Mouse (Mus musculus) neural tube, embryonic 11.5 days (tissue): ENCODE measurements around the gene Nsd1. TPM values are rescaled to one million over a fixed set of nuclear protein-coding genes. Genes with fewer than 3 reads are reported as not detected.

Experiments
- ATAC-seq: fragments of 200-750 bp; cut with Nextera tagmentation; 2 replicates; pipeline ENCODE4 v1.8.0; 2017; ENCODE audit warnings: moderate number of reproducible peaks, mild to moderate bottlenecking, moderate TSS enrichment, moderate library complexity; ENCODE audit not compliant: insufficient read depth, low FRiP score, low TSS enrichment
- DNase-seq: peaks from one replicate; pipeline ENCODE4 v3.0.0-alpha.2; 2015; ENCODE audit warnings: low spot score
- H3K27ac ChIP-seq: fragments of 300-500 bp; sonication (generic); 2 replicates; pipeline ENCODE4 v1.5.1; 2014; ENCODE audit warnings: low read depth, mild to moderate bottlenecking, low read length
- H3K27me3 ChIP-seq: fragments of 300-500 bp; sonication (generic); 2 replicates; pipeline ENCODE4 v1.6.1; 2014; ENCODE audit warnings: mild to moderate bottlenecking, low read length, mixed read lengths; ENCODE audit not compliant: control insufficient read depth, insufficient read depth
- H3K36me3 ChIP-seq: fragments of 300-500 bp; sonication (generic); 2 replicates; pipeline ENCODE4 v1.6.1; 2014; ENCODE audit warnings: mild to moderate bottlenecking, low read length, moderate library complexity, mixed read lengths; ENCODE audit not compliant: control insufficient read depth, insufficient read depth
- H3K4me1 ChIP-seq: fragments of 300-500 bp; sonication (generic); 2 replicates; pipeline ENCODE4 v1.6.1; 2014; ENCODE audit warnings: low read length, mixed read lengths; ENCODE audit not compliant: control insufficient read depth, insufficient read depth
- H3K4me2 ChIP-seq: fragments of 300-500 bp; sonication (generic); 2 replicates; pipeline ENCODE4 v1.6.1; 2014; ENCODE audit warnings: low read depth, mild to moderate bottlenecking, moderate library complexity
- H3K4me3 ChIP-seq: fragments of 300-500 bp; sonication (generic); 2 replicates; pipeline ENCODE4 v1.5.1; 2014; ENCODE audit warnings: low read depth, low read length
- H3K9ac ChIP-seq: fragments of 300-500 bp; sonication (generic); 2 replicates; pipeline ENCODE4 v1.6.1; 2014; ENCODE audit warnings: mild to moderate bottlenecking, low read length
- H3K9me3 ChIP-seq: fragments of 300-500 bp; sonication (generic); 2 replicates; pipeline ENCODE4 v1.6.1; 2016; ENCODE audit warnings: low read length; ENCODE audit not compliant: control insufficient read depth
- WGBS: fragments of 180-500 bp; shearing (Covaris S2); extraction: QIAGEN DNeasy Blood & Tissue Kit; methylation state at CpG from one replicate; pipeline ENCODE4 v1.1.7; 2014; 5-methylcytosine and 5-hydroxymethylcytosine counted together
- polyA plus RNA-seq: library from polyadenylated mRNA; unstranded; fragments of >200 nt; fragmentation: Nextera tagmentation; extraction: Ambion mirVana; gene quantifications from 2 replicates; pipeline ENCODE4 v1.2.1, GENCODE M21; 2014

The Nsd1 gene
- polyA plus RNA-seq, 1 experiment from 2014 or later, result 68.2 TPM

DNA sequence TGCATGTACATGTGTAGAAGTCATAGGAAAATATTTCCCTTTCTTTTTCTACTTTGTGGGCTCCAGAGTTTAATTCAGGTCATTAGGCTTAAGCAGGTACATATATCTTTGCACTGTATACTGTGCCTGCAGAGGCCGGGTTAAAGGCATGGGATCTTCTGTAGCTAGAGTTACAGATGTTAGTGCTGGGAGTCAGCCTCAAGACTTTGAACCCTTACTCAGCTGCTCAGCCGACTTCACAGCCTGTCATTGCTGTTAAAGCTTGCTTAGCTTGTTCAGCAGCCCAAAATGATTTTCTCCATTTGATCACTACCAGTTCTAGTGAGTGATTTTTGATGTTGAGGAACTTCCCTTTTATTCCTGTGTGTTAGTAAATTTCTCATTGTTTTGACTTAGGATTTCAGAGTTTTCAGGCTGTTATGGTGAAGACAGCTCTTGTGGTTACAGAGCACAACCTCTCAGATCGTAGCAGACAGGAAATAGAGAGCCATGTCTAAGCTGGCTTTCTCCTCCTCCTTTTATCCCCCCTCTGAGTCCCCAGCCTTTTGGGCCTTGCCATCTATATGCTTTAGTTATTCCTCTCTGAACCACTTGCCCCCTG lies 45.6 kb downstream of the Nsd1 start:
- no peak for ATAC-seq
- WGBS, result 86% methylated on average over 3 of the region's 3 CpGs

DNA sequence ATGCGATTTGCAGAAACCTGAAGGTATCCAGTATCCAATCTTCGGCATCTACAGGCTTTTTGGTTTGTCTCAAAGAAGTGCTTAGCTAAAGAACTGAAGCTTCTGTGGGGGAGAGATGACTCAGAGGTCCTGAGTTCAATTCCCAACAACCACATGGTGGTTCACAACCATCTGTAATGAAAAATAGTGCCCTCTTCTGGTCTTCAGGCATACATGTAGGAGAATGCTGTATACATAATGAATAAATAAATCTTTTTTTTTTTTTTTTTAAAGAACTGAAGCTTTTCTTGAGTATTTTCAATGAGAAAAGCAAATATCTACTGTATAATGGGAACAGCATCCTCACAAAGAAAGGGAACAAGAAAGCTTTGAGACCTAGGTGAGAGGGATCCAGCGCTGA lies 49.1 kb downstream of the Nsd1 start:
- Histone ChIP-seq H3K36me3 (peaks cover 7% of the 10 kb centered on the region), H3K27me3 (no peaks in the 10 kb centered on the region), H3K4me1 (no peaks in the 10 kb centered on the region), H3K9me3 (no peaks in the 10 kb centered on the region), H3K4me2 (no peak overlapping the region), H3K4me3 (no peak overlapping the region), H3K9ac (no peak overlapping the region), H3K27ac (no peak overlapping the region)
- 96% methylated on average over 3 of the region's 3 CpGs for WGBS
- DNase-seq (no peak), ATAC-seq (no peak)

More for the DNA sequence above, 45.6 kb downstream of the Nsd1 start:
- no peaks in the 10 kb centered on the region for H3K9me3 ChIP-seq
- no peak overlapping the region for H3K4me2 ChIP-seq
- H3K36me3 ChIP-seq, result no peaks in the 10 kb centered on the region
- H3K9ac ChIP-seq, result no peak overlapping the region
- H3K27ac ChIP-seq, result no peak overlapping the region
- no peak for DNase-seq
- H3K27me3 ChIP-seq, result no peaks in the 10 kb centered on the region
- H3K4me3 ChIP-seq, result no peak overlapping the region
- H3K4me1 ChIP-seq, result no peaks in the 10 kb centered on the region

DNA sequence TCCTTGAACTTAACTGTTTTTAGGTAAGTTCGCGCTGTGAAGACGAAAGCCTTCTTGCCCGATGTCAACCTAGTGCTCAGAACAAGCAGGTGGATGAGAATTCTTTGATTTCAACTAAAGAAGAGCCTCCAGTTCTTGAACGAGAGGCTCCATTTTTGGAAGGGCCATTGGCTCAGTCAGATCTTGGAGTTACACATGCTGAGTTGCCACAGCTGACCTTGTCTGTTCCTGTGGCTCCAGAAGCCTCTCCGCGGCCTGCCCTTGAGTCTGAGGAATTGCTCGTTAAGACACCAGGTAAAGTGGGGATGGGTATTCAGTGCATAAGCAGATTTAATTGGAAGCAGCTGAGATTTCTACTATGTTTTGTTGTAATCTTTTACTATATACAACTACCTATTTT lies 51.9 kb downstream of the Nsd1 start:
- H3K36me3 ChIP-seq, result peaks cover 17% of the 10 kb centered on the region
- no peak overlapping the region for H3K4me3 ChIP-seq
- ATAC-seq (no peak), DNase-seq (no peak)
- H3K27ac ChIP-seq, result no peak overlapping the region
- H3K9me3 ChIP-seq, result no peaks in the 10 kb centered on the region
- 96% methylated on average over 8 of the region's 8 CpGs for WGBS
- H3K27me3 ChIP-seq, result no peaks in the 10 kb centered on the region
- no peaks in the 10 kb centered on the region for H3K4me1 ChIP-seq
- H3K9ac ChIP-seq, result no peak overlapping the region
- H3K4me2 ChIP-seq, result no peak overlapping the region

DNA sequence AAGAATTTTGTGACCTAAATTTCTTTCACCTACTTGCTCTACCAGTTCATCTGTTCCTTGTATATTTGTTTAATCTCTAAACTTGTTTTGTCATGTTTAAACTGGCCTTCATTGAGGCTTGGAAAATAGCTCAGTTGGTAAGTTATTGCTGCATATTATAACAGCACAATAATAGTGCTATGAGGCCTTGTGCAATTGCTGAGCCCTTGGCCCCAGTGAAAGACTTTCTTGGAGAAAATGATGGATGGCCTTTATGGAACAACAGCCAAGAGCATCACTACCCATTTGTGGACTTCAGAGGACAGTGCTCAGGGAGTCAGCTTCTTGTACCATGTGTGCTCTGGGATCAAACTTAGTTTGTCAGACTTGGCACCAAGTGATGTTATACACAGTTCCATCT lies 52.5 kb downstream of the Nsd1 start:
- H3K36me3 ChIP-seq, result peaks cover 17% of the 10 kb centered on the region
- H3K9ac ChIP-seq, result no peak overlapping the region
- no peaks in the 10 kb centered on the region for H3K27me3 ChIP-seq
- no peak overlapping the region for H3K4me3 ChIP-seq
- DNase-seq, result no peak
- no peak overlapping the region for H3K27ac ChIP-seq
- H3K4me1 ChIP-seq, result no peaks in the 10 kb centered on the region
- ATAC-seq, result no peak
- no peak overlapping the region for H3K4me2 ChIP-seq
- no peaks in the 10 kb centered on the region for H3K9me3 ChIP-seq

DNA sequence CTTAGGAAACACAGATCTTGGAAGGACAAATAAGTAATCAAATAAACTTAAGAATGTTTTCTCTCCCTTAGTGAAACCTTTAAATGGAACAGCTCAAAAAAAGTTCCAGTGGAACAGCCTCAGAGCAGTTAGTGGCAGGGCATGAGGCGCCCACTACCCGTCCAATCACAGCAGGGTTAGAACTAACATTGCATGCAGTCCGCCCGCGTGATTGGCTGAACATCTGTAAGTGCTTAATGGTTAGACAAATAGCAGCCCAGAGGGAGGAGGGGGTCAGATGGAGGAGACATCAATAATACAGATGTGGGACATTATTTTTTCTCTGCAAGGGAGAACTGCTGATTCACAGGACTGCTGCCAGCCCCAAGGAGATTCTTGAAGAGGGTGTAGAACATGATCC lies 67.6 kb downstream of the Nsd1 start:
- Histone ChIP-seq H3K4me2 (no peak overlapping the region), H3K4me3 (no peak overlapping the region), H3K9me3 (no peaks in the 10 kb centered on the region), H3K27me3 (no peaks in the 10 kb centered on the region), H3K27ac (no peak overlapping the region), H3K9ac (no peak overlapping the region), H3K36me3 (peaks cover 21% of the 10 kb centered on the region), H3K4me1 (no peaks in the 10 kb centered on the region)
- no peak for DNase-seq
- 74% methylated on average over 5 of the region's 5 CpGs for WGBS
- ATAC-seq, result no peak

DNA sequence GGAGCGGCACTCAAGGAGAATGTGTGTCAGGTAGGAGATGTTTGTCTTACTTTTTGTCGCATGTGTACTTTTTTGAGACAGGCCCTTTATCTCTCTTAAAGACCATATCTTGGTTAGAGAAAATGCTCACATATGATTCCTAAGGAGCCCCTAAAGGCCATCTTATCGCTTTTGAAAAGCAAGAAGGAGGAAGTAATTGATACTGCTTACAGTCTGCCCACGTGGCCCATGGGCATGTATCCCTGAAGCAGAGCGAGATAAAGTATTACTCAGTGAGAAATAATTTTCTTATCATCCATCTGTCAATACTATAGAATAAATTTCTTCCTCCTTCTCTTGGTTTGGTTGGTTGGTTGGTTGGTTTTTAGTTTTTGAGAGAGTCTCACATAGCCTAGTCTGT lies 68.1 kb downstream of the Nsd1 start:
- Histone ChIP-seq H3K9ac (no peak overlapping the region), H3K4me1 (no peaks in the 10 kb centered on the region), H3K4me3 (no peak overlapping the region), H3K27ac (no peak overlapping the region), H3K27me3 (no peaks in the 10 kb centered on the region), H3K9me3 (no peaks in the 10 kb centered on the region), H3K36me3 (peaks cover 20% of the 10 kb centered on the region), H3K4me2 (no peak overlapping the region)
- WGBS, result 93% methylated on average over 5 of the region's 5 CpGs
- ATAC-seq, result no peak
- no peak for DNase-seq

DNA sequence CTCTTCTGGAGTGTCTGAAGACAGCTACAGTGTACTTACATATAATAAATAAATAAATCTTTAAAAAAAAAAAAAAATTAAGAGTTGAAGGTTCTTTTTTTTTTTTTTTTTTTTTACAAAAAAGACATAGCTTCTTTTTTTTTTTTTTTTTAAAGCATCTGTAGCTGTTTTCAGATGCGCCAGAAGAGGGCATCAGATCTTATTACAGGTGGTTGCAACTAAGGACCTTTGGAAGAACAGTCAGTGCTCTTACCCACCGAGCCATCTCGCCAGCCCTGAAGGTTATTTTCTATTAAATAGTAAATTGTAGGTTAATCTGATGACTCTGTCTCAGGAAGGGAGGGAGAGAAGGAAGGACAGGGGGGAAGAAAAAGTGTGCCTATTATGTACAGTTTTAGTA lies 79.3 kb downstream of the Nsd1 start:
- WGBS, result 89% methylated on average over 3 of the region's 3 CpGs
- no peaks in the 10 kb centered on the region for H3K4me1 ChIP-seq
- no peaks in the 10 kb centered on the region for H3K9me3 ChIP-seq
- no peak overlapping the region for H3K4me2 ChIP-seq
- no peak overlapping the region for H3K4me3 ChIP-seq
- DNase-seq, result no peak
- no peak overlapping the region for H3K27ac ChIP-seq
- no peak overlapping the region for H3K9ac ChIP-seq
- no peaks in the 10 kb centered on the region for H3K27me3 ChIP-seq
- H3K36me3 ChIP-seq, result peaks cover 7% of the 10 kb centered on the region
- ATAC-seq, result no peak

DNA sequence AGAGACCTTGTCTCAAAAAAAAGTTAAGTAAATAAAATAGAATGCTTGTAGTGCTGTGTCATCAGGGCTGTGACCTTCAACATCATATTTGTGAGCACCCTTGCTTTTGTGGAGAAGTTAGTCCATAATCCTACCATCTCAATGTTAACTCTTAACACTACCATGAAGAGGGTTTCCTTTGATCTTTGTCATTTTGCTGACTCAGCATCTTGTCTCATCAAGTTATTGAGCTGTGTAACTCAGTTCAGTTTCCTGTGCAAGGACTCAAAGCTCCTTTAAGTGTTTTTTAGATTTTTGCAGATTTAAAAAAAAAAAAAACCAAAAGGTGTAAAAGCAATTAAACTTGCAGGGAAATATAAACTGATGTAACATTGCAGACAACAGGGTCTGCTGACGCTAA lies 87.2 kb downstream of the Nsd1 start:
- H3K4me3 ChIP-seq, result no peak overlapping the region
- no peaks in the 10 kb centered on the region for H3K9me3 ChIP-seq
- no peak overlapping the region for H3K27ac ChIP-seq
- H3K36me3 ChIP-seq, result peaks cover 12% of the 10 kb centered on the region
- H3K4me1 ChIP-seq, result no peaks in the 10 kb centered on the region
- ATAC-seq, result no peak
- H3K4me2 ChIP-seq, result no peak overlapping the region
- DNase-seq, result no peak
- no peaks in the 10 kb centered on the region for H3K27me3 ChIP-seq
- 95% methylated on average over 1 of the region's 1 CpGs for WGBS
- no peak overlapping the region for H3K9ac ChIP-seq

DNA sequence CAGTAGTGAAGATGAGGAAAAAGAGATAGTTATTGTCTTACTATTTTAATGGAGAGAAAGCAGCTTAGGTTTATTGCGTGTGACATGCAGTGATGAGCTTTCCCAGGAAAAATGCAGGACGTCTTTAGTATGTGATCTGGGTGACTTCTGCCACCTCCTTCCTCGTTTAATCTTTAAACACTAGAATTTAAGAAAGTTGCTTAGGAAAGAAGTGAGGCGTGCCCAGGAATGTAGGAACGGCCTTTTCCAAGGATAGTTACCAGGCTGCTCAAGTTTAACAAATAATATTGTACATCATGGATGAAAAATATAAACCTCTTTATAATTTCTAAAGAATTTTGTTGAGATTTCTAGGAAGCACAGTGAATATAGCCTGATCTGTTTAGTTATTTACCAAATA lies 91.3 kb downstream of the Nsd1 start:
- H3K9me3 ChIP-seq, result no peaks in the 10 kb centered on the region
- DNase-seq (no peak), ATAC-seq (no peak)
- H3K9ac ChIP-seq, result no peak overlapping the region
- H3K4me1 ChIP-seq, result no peaks in the 10 kb centered on the region
- no peak overlapping the region for H3K4me3 ChIP-seq
- WGBS, result 92% methylated on average over 5 of the region's 5 CpGs
- H3K4me2 ChIP-seq, result no peak overlapping the region
- no peak overlapping the region for H3K27ac ChIP-seq
- no peaks in the 10 kb centered on the region for H3K27me3 ChIP-seq
- H3K36me3 ChIP-seq, result peaks cover 21% of the 10 kb centered on the region
